Mouse (Mus musculus) limb, embryonic 12.5 days (tissue): ENCODE measurements around the gene Osgin1. TPM values are rescaled to one million over a fixed set of nuclear protein-coding genes. Genes with fewer than 3 reads are reported as not detected.

Experiments
- ATAC-seq: fragments of 200-750 bp; cut with Nextera tagmentation; 2 replicates; pipeline ENCODE4 v1.8.0; 2017; ENCODE audit warnings: low read depth, moderate TSS enrichment; ENCODE audit not compliant: insufficient number of reproducible peaks, insufficient read depth, low FRiP score, low TSS enrichment
- H3K27ac ChIP-seq: fragments of 300-500 bp; sonication (generic); 2 replicates; pipeline ENCODE4 v1.5.1; 2016; ENCODE audit warnings: mild to moderate bottlenecking, moderate library complexity
- H3K27me3 ChIP-seq: fragments of 300-500 bp; sonication (generic); 2 replicates; pipeline ENCODE4 v1.6.1; 2016; ENCODE audit warnings: mild to moderate bottlenecking, moderate library complexity
- H3K36me3 ChIP-seq: fragments of 300-500 bp; sonication (generic); 2 replicates; pipeline ENCODE4 v1.6.1; 2016; ENCODE audit warnings: mild to moderate bottlenecking, moderate library complexity
- H3K4me1 ChIP-seq: fragments of 300-500 bp; sonication (generic); replicated peaks from 2 replicates; pipeline ENCODE4 v1.6.1; 2016
- H3K4me2 ChIP-seq: fragments of 300-500 bp; sonication (generic); 2 replicates; pipeline ENCODE4 v1.6.1; 2016; ENCODE audit warnings: mild to moderate bottlenecking, moderate library complexity
- H3K4me3 ChIP-seq: fragments of 300-500 bp; sonication (generic); replicated peaks from 2 replicates; pipeline ENCODE4 v1.5.1; 2016; ENCODE audit warnings: mild to moderate bottlenecking
- H3K9ac ChIP-seq: fragments of 300-500 bp; sonication (generic); replicated peaks from 2 replicates; pipeline ENCODE4 v1.6.1; 2016; ENCODE audit warnings: mild to moderate bottlenecking, moderate library complexity
- H3K9me3 ChIP-seq: fragments of 300-500 bp; sonication (generic); 2 replicates; pipeline ENCODE4 v1.6.1; 2016; ENCODE audit warnings: mild to moderate bottlenecking, moderate library complexity
- WGBS: fragments of 180-500 bp; shearing (Covaris S2); methylation state at CpG from one replicate; pipeline ENCODE4 v1.1.7; 2016; 5-methylcytosine and 5-hydroxymethylcytosine counted together
- polyA plus RNA-seq: library from polyadenylated mRNA; unstranded; fragments of >200 nt; fragmentation: Nextera tagmentation; extraction: Ambion mirVana; gene quantifications from 2 replicates; pipeline ENCODE4 v1.2.1, GENCODE M21; 2016

Gene Osgin1
- 0.40 and 0.58 TPM in 2 replicates for polyA plus RNA-seq

DNA sequence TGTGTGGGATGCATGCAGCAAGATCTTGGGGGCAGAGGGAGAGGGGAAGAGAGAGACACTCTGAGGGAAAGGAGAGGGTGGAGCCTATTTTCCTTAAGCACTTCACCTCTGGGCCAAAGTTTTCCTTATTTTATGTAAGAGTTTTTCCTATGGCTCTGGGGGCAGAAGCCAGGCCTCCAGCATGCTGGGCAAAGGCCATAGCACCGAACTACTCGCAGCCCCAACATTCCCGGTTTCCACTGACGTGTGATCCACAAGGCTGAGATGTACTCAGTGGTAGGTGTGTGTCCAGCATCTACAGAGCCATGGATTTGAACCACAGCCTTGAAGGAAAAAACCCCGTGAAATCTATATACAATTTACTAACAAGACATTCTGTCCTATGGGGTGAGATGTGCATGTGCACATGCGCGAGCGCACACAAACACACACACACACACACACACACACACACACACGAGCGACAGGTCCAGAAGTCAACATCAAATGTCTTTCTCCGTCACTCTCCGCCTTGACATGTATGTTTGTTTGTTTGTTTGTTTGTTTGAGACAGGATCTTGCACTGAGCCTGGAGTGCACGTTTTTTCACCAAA, at the start of gene Osgin1:
TSS of gene Osgin1 (plus strand) at position 543 of the 593 bp plus-strand sequence.
- WGBS, result 87% methylated on average over 13 of the region's 13 CpGs
- Histone ChIP-seq H3K4me1 (peaks cover 7% of the 10 kb centered on the region; the same call in 1 of the 2 replicates), H3K4me3 (no peak within 1 kb of the TSS), H3K27me3 (no peaks in the 10 kb centered on the region), H3K36me3 (no peaks in the 10 kb centered on the region), H3K27ac (no peak within 1 kb of the TSS), H3K9ac (no peak within 1 kb of the TSS), H3K9me3 (no peaks in the 10 kb centered on the region), H3K4me2 (no peak within 1 kb of the TSS)
- no peak for ATAC-seq

DNA sequence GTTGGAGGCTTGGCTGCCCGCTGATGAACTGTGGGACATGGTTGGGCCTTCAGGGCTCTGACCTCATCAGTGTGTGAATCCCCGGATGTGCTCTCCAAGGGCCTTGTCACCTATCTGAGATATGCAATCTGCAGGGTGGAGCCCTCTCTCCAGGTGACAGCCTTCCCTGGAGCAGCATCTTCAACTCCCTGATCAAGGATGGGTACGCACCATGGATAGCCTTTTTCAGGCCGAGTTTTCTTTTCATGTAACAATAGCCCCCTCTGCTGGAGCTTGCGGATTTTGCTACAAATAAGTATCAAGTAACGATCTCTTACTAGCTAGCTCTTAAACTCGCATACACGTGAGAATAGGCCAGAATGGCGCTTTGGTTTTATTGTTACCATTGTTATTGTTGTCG, 49.4 kb upstream of the Osgin1 start:
- 0 out of 2 replicates have a peak, but pooled peaks cover 2% of the 10 kb centered on the region for H3K9me3 ChIP-seq
- H3K27ac ChIP-seq, result no peak overlapping the region
- peaks cover 54% of the 10 kb centered on the region for H3K27me3 ChIP-seq
- 23% methylated on average over 10 of the region's 10 CpGs for WGBS
- H3K36me3 ChIP-seq, result no peaks in the 10 kb centered on the region
- no peak overlapping the region for H3K9ac ChIP-seq
- ATAC-seq, result no peak
- no peaks in the 10 kb centered on the region for H3K4me1 ChIP-seq
- H3K4me2 ChIP-seq, result no peak overlapping the region
- H3K4me3 ChIP-seq, result no peak overlapping the region

DNA sequence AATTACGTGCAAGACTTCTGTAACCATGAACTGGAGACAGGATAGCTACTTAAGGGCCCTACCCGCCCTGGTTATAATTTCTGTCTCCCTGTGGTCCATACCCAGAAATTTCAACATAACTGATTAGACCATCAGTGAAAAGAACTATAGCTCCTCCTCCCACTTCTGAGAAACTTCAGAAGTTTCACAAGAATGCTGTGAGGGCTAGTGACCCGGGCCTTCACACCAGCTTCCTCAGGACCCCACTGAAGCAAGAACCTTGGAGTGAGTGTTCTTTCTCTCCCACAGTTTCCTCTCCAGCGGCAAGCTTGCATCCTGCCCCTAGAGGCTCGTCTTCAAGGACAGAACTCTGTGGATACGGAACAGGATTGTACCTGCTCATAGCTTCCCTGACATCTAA, 48.1 kb upstream of the Osgin1 start:
- Histone ChIP-seq H3K27me3 (peaks cover 60% of the 10 kb centered on the region), H3K4me1 (no peaks in the 10 kb centered on the region), H3K4me2 (no peak overlapping the region), H3K27ac (no peak overlapping the region), H3K4me3 (no peak overlapping the region), H3K9me3 (0 out of 2 replicates have a peak, but pooled peaks cover 2% of the 10 kb centered on the region), H3K9ac (no peak overlapping the region), H3K36me3 (no peaks in the 10 kb centered on the region)
- WGBS, result 75% methylated on average over 6 of the region's 6 CpGs
- ATAC-seq, result no peak

DNA sequence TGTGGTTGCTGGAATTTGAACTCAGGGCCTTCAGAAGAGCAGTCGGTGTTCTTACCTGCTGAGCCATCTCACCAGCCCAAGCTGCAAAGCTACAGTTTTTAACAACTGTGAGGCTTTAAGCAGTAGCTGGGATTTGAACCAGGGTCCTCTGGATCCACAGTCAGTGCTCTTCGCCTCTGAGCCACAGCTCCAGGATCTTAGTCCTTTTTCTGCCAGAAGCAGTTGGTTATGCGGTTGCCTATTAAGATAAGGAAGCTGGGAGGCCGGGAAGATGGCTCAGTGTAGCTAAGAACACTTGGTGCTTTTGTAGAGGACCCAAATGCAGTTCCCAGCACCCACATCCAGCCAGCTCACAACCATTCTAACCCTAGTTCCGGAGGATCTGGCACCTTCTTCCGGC, 46.9 kb upstream of the Osgin1 start:
- H3K9me3 ChIP-seq, result 0 out of 2 replicates have a peak, but pooled peaks cover 2% of the 10 kb centered on the region
- no peak overlapping the region for H3K4me2 ChIP-seq
- H3K27me3 ChIP-seq, result peaks cover 68% of the 10 kb centered on the region
- H3K36me3 ChIP-seq, result no peaks in the 10 kb centered on the region
- H3K9ac ChIP-seq, result no peak overlapping the region
- no peak for ATAC-seq
- H3K4me1 ChIP-seq, result no peaks in the 10 kb centered on the region
- H3K4me3 ChIP-seq, result no peak overlapping the region
- 77% methylated on average over 6 of the region's 6 CpGs for WGBS
- no peak overlapping the region for H3K27ac ChIP-seq

DNA sequence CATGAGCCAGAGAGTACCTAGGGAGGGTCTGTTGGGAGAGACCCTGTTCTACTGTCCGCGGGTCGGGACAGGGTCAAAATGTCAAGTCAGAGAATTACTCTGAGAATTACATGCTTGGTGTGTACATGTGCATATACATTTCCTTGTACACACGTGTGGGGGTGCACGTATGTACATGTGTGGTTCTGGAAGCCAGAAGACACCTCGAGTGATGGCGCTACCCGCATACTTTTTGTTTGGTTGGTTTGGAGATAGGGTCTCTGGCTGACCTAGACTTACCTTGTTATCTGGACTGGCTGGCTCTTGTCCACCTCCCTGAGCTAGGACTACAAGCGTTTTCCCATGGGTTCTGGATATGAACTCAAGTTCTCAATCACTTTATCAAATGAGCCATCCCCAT, 39.8 kb upstream of the Osgin1 start:
- Histone ChIP-seq H3K27ac (no peak overlapping the region), H3K4me2 (peak overlapping the region; percentile 99), H3K9ac (peak overlapping the region; percentile 90), H3K9me3 (no peaks in the 10 kb centered on the region), H3K4me3 (peak overlapping the region; percentile 91), H3K36me3 (no peaks in the 10 kb centered on the region), H3K4me1 (peaks cover 12% of the 10 kb centered on the region), H3K27me3 (peaks cover 72% of the 10 kb centered on the region)
- WGBS, result 81% methylated on average over 9 of the region's 9 CpGs
- ATAC-seq, result no peak; the same call in 1 of the 2 replicates

DNA sequence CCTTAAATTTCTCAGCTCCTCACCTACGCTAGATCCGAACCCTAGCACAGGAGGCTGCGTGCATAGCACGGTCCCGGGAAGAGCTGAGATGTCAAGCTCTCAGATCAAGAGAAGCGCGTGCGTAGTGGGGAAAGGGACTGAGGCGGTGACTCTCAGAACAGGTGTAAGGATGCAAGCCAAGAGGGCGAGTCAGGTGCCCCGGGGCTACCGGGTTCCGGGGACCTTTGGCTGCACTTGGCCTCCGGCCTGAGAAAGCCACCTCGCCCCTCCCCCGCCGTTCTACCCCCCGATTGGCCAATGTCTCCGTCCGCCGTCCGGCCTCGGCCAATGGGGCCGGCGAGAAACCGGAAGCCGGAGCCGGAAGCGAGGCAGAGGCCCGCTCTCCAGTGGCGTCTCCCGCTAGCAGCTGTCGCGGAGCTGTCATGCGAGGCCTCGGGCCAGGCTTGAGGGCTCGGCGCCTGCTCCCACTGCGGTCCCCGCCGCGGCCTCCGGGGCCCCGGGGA, 39.3 kb upstream of the Osgin1 start, which contains the start of gene Mlycd:
TSS of gene Mlycd (plus strand) at position 355 of the 503 bp plus-strand sequence.
- WGBS, result 3% methylated on average over 44 of the region's 44 CpGs
- Histone ChIP-seq H3K4me3 (peak within 1 kb of the TSS; percentile 91), H3K9ac (peak within 1 kb of the TSS; percentile 90), H3K9me3 (no peaks in the 10 kb centered on the region), H3K27me3 (peaks cover 77% of the 10 kb centered on the region), H3K36me3 (no peaks in the 10 kb centered on the region), H3K4me1 (peaks cover 12% of the 10 kb centered on the region), H3K4me2 (peak within 1 kb of the TSS; percentile 99), H3K27ac (peak within 1 kb of the TSS; percentile 72)
- ATAC-seq, result peak; percentile 80

DNA sequence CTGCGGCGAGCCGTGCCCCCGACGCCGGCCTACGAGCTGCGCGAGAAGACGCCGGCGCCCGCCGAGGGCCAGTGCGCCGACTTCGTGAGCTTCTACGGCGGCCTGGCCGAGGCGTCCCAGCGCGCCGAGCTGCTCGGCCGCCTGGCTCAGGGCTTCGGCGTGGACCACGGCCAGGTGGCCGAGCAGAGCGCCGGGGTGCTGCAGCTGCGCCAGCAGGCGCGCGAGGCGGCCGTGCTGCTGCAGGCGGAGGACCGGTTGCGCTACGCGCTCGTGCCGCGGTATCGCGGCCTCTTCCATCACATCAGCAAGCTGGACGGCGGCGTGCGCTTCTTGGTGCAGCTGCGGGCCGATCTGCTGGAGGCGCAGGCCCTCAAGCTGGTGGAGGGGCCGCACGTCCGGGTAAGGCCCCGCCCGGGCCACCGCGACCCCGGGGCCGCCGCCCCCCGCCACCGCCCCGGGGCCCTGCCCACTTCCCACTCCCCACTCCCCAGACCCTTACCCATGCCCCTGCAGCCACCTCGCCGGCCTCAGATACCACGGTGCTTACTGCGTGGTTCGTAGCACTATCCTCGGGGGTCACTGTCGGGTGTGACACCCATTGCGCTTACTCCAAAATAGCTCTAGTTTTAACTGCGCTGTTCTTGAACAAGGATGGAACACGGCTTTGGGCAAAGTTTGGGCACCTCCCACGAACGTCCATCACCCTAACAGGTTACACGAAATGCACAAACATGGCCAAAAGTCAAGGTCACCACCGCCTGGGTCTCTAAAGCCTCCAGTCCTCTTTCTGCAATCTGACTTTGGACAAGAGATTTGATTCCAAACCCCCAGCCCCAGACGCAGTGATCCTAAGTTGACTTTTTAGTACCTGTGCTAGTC, 38.6 kb upstream of the Osgin1 start:
- peak overlapping the region; percentile 72 for H3K27ac ChIP-seq
- WGBS, result 7% methylated on average over 80 of the region's 83 CpGs
- no peaks in the 10 kb centered on the region for H3K36me3 ChIP-seq
- peak overlapping the region; percentile 90 for H3K9ac ChIP-seq
- 0 out of 2 replicates have a peak, but pooled peaks have one; percentile 33 for ATAC-seq
- H3K4me3 ChIP-seq, result peak overlapping the region; percentile 91
- H3K4me2 ChIP-seq, result peak overlapping the region; percentile 99
- peaks cover 80% of the 10 kb centered on the region for H3K27me3 ChIP-seq
- peaks cover 12% of the 10 kb centered on the region for H3K4me1 ChIP-seq
- H3K9me3 ChIP-seq, result no peaks in the 10 kb centered on the region

DNA sequence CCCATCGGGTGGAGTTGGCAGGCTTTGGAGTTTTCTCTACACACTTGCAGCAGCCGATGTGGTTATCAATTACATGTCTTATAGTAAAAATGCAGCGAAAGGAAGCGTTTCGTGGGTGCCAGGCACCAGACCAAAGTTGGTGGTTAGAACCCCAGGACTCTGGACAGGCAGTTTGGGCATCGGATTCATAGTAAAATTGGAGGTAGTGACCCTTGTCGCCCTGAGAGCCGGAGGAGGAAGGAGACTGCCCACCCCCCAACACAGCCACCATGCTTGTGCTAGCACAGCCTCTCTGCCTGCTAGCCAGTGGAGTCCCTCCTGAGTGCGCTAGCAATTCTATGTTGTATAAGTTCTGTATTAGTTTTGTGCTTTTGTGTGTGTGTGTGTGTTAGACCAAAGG, 35.4 kb upstream of the Osgin1 start:
- Histone ChIP-seq H3K27me3 (peaks cover 62% of the 10 kb centered on the region), H3K4me1 (peaks cover 12% of the 10 kb centered on the region), H3K27ac (no peak overlapping the region), H3K9me3 (no peaks in the 10 kb centered on the region), H3K4me2 (no peak overlapping the region), H3K36me3 (no peaks in the 10 kb centered on the region), H3K4me3 (no peak overlapping the region), H3K9ac (no peak overlapping the region)
- WGBS, result 85% methylated on average over 9 of the region's 9 CpGs
- ATAC-seq, result no peak

DNA sequence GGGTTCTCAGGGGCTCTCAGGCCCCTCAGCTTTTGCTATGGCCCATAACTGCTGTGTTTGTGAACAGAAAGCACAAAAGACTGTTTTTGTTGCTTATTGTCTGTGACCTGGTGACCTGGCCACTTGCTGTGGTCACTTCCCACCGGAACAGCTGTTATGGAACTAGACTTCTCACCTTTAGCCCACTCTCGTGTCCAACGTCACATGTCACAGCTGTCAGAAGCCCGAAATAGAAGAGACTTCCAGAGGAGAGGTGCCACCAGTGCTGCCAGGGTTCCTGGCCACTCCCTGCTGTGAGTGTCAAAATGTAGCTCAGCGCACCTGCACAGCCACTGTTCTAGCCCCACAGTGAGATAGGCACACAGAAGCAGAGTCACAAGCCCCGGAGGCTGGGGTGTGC, 34.7 kb upstream of the Osgin1 start:
- ATAC-seq, result no peak
- Histone ChIP-seq H3K9me3 (no peaks in the 10 kb centered on the region), H3K4me3 (no peak overlapping the region), H3K4me1 (peaks cover 10% of the 10 kb centered on the region), H3K27ac (no peak overlapping the region), H3K36me3 (no peaks in the 10 kb centered on the region; the same call in 1 of the 2 replicates), H3K27me3 (peaks cover 55% of the 10 kb centered on the region), H3K4me2 (no peak overlapping the region), H3K9ac (no peak overlapping the region)
- 74% methylated on average over 6 of the region's 6 CpGs for WGBS

DNA sequence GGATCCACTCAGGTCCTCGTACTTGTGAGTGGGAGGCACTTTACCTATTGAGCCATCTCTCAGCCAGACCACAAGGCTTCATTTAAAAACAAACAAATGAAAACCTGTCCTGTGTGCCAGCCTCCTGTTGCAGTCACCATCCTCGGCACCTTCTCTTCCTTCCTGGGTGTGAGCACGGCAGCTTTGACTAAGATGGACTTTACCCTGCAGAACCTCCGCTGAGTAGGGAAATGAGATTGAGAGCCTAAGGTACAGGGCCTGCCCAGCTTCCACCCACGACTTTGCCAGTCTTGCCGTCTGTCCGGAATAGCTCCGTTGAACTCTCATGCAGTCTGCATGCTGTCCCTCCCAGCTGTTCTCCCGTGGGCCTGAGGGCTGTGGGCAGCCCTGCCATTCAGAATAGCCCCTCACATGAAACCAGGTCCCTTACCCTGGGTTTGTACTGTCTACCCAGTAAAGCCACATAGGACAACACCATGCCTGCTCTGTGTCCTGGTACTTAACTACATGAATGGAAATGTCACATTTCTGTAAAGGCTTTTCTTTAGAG, 33.7 kb upstream of the Osgin1 start:
- 83% methylated on average over 9 of the region's 9 CpGs for WGBS

DNA sequence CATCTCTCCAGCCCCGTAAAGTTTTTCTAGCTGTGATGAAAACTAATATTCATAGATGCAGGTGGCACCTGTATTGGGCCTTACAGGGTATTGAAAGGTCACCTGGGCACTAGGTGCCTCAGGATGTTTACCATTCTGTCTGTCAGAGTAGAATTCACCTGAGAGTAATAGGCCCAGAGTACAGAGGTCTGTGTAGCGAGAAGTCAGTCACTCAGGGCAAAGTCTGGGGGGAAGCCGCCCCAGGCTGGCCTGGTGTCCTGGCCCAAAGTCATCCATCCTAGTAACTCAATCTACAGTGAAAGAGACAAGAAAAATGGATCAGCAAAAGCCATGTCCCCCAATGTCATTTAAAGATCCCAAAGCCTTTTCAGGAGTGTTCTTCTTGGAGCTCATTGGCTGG, 33.0 kb upstream of the Osgin1 start:
- no peak overlapping the region for H3K9ac ChIP-seq
- H3K4me3 ChIP-seq, result no peak overlapping the region
- 76% methylated on average over 3 of the region's 3 CpGs for WGBS
- no peak overlapping the region for H3K4me2 ChIP-seq
- H3K27me3 ChIP-seq, result peaks cover 43% of the 10 kb centered on the region
- peaks cover 7% of the 10 kb centered on the region; the same call in 1 of the 2 replicates for H3K36me3 ChIP-seq
- H3K9me3 ChIP-seq, result no peaks in the 10 kb centered on the region
- no peak for ATAC-seq
- no peak overlapping the region for H3K27ac ChIP-seq
- peaks cover under 1% of the 10 kb centered on the region for H3K4me1 ChIP-seq

More for the DNA sequence above, 33.7 kb upstream of the Osgin1 start:
- Histone ChIP-seq H3K4me3 (no peak overlapping the region), H3K9me3 (no peaks in the 10 kb centered on the region), H3K27me3 (peaks cover 50% of the 10 kb centered on the region), H3K27ac (no peak overlapping the region), H3K9ac (no peak overlapping the region), H3K36me3 (peaks cover 7% of the 10 kb centered on the region; the same call in 1 of the 2 replicates), H3K4me2 (no peak overlapping the region), H3K4me1 (peaks cover 8% of the 10 kb centered on the region)
- ATAC-seq, result no peak
